Mouse (Mus musculus) limb, embryonic 14.5 days (tissue): ENCODE data around the gene Fstl3. TPM values are rescaled to one million over a fixed set of nuclear protein-coding genes. Genes with fewer than 3 reads are reported as not detected.

Experiments
- ATAC-seq: fragments of 200-750 bp; cut with Nextera tagmentation; 2 replicates; pipeline ENCODE4 v1.8.0; 2017; ENCODE audit warnings: low read depth, moderate number of reproducible peaks, moderate TSS enrichment; ENCODE audit not compliant: low FRiP score
- DNase-seq: peaks from one replicate; pipeline ENCODE4 v3.0.0-alpha.2; 2015; ENCODE audit warnings: low spot score
- H3K27ac ChIP-seq: fragments of 300-500 bp; sonication (generic); replicated peaks from 2 replicates; pipeline ENCODE4 v1.5.1; 2014; ENCODE audit warnings: low read depth, mild to moderate bottlenecking, low read length, moderate library complexity, mixed read lengths
- H3K27me3 ChIP-seq: fragments of 300-500 bp; sonication (generic); 2 replicates; pipeline ENCODE4 v1.6.1; 2014; ENCODE audit warnings: low read length, mixed read lengths; ENCODE audit not compliant: control insufficient read depth, insufficient read depth
- H3K36me3 ChIP-seq: fragments of 300-500 bp; sonication (generic); 2 replicates; pipeline ENCODE4 v1.6.1; 2014; ENCODE audit warnings: mild to moderate bottlenecking, low read length, moderate library complexity, mixed read lengths; ENCODE audit not compliant: control insufficient read depth, insufficient read depth
- H3K4me1 ChIP-seq: fragments of 300-500 bp; sonication (generic); 2 replicates; pipeline ENCODE4 v1.6.1; 2014; ENCODE audit warnings: antibody characterized with exemption, low read length, mixed read lengths; ENCODE audit not compliant: control insufficient read depth, insufficient read depth
- H3K4me2 ChIP-seq: fragments of 300-500 bp; sonication (generic); replicated peaks from 2 replicates; pipeline ENCODE4 v1.6.1; 2014; ENCODE audit warnings: low read depth, mild to moderate bottlenecking, low read length, moderate library complexity; ENCODE audit not compliant: severe bottlenecking
- H3K4me3 ChIP-seq: fragments of 300-500 bp; sonication (generic); replicated peaks from 2 replicates; pipeline ENCODE4 v1.5.1; 2014; ENCODE audit warnings: low read length
- H3K9ac ChIP-seq: fragments of 300-500 bp; sonication (generic); 2 replicates; pipeline ENCODE4 v1.6.1; 2014; ENCODE audit warnings: mild to moderate bottlenecking, low read depth, low read length, moderate library complexity; ENCODE audit not compliant: severe bottlenecking
- H3K9me3 ChIP-seq: fragments of 300-500 bp; sonication (generic); 2 replicates; pipeline ENCODE4 v1.6.1; 2016; ENCODE audit warnings: low read length; ENCODE audit not compliant: control insufficient read depth
- POLR2A ChIP-seq: fragments of 200-500 bp; IDR thresholded peaks from 2 replicates; pipeline ENCODE4 v1.8.0; 2012; ENCODE audit warnings: inconsistent platforms, mild to moderate bottlenecking, moderate library complexity, borderline replicate concordance; ENCODE audit not compliant: insufficient read depth, insufficient read length; ENCODE audit errors: extremely low read depth
- WGBS: fragments of 180-500 bp; shearing (Covaris S2); extraction: QIAGEN DNeasy Blood & Tissue Kit; methylation state at CpG from one replicate; pipeline ENCODE4 v1.1.7; 2014; 5-methylcytosine and 5-hydroxymethylcytosine counted together
- polyA plus RNA-seq, 2 experiments: library from polyadenylated mRNA; depleted of rRNA in 1 of 2; stranded (reverse) in 1 of 2; unstranded in 1 of 2; fragments of >200 nt; fragmentation: Nextera tagmentation in 1 of 2; extraction: Ambion mirVana in 1 of 2; gene quantifications; 2 replicates each; pipeline versions ENCODE4 v1.2.1 to v1.2.3; 2012 to 2014

Gene Fstl3
- polyA plus RNA-seq, 2 experiments: 9.0 to 11.6 TPM

DNA sequence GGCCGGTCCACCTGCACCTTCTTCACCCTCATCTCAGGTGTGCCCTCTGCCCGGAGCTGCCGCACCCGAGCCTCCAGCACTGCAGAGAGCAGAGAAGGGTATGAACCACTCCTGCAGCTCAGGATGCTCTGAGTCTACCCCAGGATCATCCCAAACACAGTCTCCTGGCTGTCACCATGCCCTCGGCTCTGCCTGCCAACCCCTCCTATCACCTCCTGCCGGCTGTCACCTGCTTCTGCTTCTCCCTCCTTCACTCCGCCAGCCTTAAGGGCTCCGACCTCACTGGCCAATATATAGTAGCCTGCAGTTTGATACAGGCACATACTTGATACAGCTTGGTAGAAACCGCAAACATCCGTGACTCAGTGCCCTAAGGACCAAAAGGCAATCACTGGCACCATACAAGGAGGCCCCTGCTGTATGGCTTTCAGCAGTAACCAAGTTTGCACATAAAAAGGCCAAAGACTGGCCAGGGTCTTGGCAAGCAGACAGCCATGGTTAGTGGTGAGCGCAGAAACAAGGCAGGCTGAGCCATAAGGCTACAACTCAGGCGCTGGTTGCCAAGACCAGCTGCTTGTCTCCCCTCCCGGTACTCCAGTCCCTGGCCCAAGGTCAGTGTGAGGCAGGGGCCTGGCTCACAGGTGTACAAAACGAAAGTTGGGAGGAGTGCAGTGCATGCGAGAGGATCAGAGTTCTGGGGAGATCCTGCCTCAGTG is 33.3 kb upstream of the Fstl3 start:
- Histone ChIP-seq H3K9me3 (peaks cover 28% of the 10 kb centered on the region), H3K4me3 (no peak overlapping the region), H3K36me3 (peaks cover 55% of the 10 kb centered on the region), H3K9ac (no peak overlapping the region), H3K27me3 (no peaks in the 10 kb centered on the region), H3K4me1 (peaks cover 4% of the 10 kb centered on the region; the same call in 1 of the 2 replicates), H3K4me2 (no peak overlapping the region), H3K27ac (no peak overlapping the region)
- ATAC-seq (no peak), DNase-seq (no peak)
- no peak for TF ChIP-seq POLR2A
- 91% methylated on average over 15 of the region's 15 CpGs for WGBS

- no peak for DNase-seq
- no peak for ATAC-seq
- TF ChIP-seq POLR2A: no peak
- H3K27ac ChIP-seq: no peak overlapping the region
- H3K4me1 ChIP-seq: peaks cover 4% of the 10 kb centered on the region; the same call in 1 of the 2 replicates
- H3K27me3 ChIP-seq: no peaks in the 10 kb centered on the region
- peak overlapping the region; percentile 50 for H3K4me3 ChIP-seq
- peaks cover 39% of the 10 kb centered on the region for H3K36me3 ChIP-seq
- no peak overlapping the region for H3K9ac ChIP-seq
- H3K9me3 ChIP-seq: peaks cover 12% of the 10 kb centered on the region
- peak overlapping the region; percentile 54 for H3K4me2 ChIP-seq
- WGBS: 81% methylated on average over 3 of the region's 3 CpGs
Measured at GRCm38 (mm10) chr10:79745411-79745810, 31.7 kb upstream of the Fstl3 start.

DNA sequence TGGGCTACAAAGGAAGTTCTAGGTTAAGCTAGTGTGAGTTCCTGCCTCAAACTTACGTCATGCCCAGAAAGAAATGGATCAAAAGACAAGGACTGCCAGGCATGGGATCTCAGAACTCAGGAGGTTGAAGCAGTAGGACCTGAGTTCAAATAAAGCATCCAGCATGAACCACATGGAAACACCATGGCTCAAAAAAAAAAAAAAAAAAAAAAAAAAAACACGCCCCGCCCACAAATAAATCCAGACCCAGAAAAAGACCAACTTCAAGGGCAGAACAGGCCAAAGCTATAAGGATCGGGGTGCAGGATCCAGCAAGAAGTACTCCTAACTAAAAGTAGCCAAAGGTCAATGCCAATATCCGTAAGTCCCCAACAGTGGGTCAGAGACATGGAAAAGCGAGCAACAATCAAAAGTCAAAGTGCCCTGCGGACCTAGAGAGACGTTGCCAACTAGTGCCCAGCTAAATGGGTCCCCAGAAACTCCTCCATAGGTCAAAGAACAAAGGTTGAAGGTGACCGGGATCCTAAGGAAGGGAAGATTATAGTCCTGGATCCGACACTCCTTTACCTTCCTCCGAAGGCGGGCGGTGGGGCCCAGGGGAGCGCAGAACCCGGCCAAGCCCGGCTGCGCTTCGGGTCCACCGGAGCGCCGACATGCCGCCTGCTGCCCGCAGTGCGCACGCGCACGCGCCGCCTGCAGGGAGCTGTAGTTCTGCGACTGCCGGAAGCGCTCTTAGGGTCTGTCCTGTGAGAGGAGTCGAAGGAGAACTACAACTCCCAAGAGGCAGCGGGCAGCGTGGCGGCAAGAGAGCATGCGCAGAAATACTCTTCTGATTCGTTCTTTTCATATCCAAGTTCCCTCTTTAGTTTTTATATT is 30.9 kb upstream of the Fstl3 start, which contains the start of gene Polrmt:
Polrmt (minus strand) TSS at position 684 of the 876 bp plus-strand sequence.
- H3K9ac ChIP-seq: peak within 1 kb of the TSS; percentile 50
- peak within 1 kb of the TSS; percentile 54 for H3K4me2 ChIP-seq
- DNase-seq: peak; percentile 100
- H3K36me3 ChIP-seq: peaks cover 32% of the 10 kb centered on the region
- 2% methylated on average over 38 of the region's 38 CpGs for WGBS
- H3K4me1 ChIP-seq: peaks cover 4% of the 10 kb centered on the region; the same call in 1 of the 2 replicates
- H3K27me3 ChIP-seq: no peaks in the 10 kb centered on the region
- peak; percentile 66; the same call in 1 of the 2 replicates for TF ChIP-seq POLR2A
- peak; percentile 96 for ATAC-seq
- H3K9me3 ChIP-seq: peaks cover 5% of the 10 kb centered on the region; the same call in 1 of the 2 replicates
- no peak within 1 kb of the TSS for H3K27ac ChIP-seq
- peak within 1 kb of the TSS; percentile 50 for H3K4me3 ChIP-seq

DNA sequence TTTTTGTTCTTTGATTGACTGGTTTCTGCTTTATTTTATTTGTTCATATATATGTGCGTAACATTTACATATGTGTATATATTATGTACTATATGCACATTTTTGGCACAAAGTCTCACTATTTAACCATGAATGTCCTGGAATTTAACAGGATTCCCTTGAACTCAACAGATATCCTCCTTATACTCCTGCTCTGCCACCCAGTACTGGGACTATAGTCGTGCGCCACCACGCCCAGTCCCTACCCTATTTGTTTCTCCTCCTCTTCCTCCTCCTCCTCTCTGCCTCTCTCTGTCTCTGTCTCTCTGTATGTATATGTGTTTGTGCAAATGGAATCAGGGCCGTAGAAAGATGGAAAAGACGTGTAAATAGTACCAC is 30.3 kb upstream of the Fstl3 start:
- Histone ChIP-seq H3K4me3 (peak overlapping the region; percentile 50), H3K27me3 (no peaks in the 10 kb centered on the region)

GRCm38 (mm10) chr10:79748496-79748895 is 28.6 kb upstream of the Fstl3 start:
- no peaks in the 10 kb centered on the region for H3K9me3 ChIP-seq
- no peak for ATAC-seq
- H3K4me1 ChIP-seq: peaks cover 4% of the 10 kb centered on the region; the same call in 1 of the 2 replicates
- H3K9ac ChIP-seq: no peak overlapping the region
- H3K36me3 ChIP-seq: peaks cover 10% of the 10 kb centered on the region
- H3K4me2 ChIP-seq: no peak overlapping the region
- WGBS: 79% methylated on average over 6 of the region's 6 CpGs
- H3K27ac ChIP-seq: no peak overlapping the region
- no peak for DNase-seq
- H3K27me3 ChIP-seq: no peaks in the 10 kb centered on the region
- TF ChIP-seq POLR2A: no peak
- H3K4me3 ChIP-seq: no peak overlapping the region

More for the DNA sequence above, 30.3 kb upstream of the Fstl3 start:
- Histone ChIP-seq H3K9me3 (no peaks in the 10 kb centered on the region), H3K9ac (peak overlapping the region; percentile 41; the same call in 1 of the 2 replicates), H3K4me2 (peak overlapping the region; percentile 54), H3K27ac (no peak overlapping the region), H3K36me3 (peaks cover 26% of the 10 kb centered on the region), H3K4me1 (peaks cover 4% of the 10 kb centered on the region; the same call in 1 of the 2 replicates)
- ATAC-seq (peak; percentile 31), DNase-seq (no peak)
- TF ChIP-seq POLR2A: no peak
- 26% methylated on average over 6 of the region's 6 CpGs for WGBS
